Mouse (Mus musculus) lung, embryonic 16.5 days (tissue): Measurements from ENCODE around the gene Trim7. TPM values are rescaled to one million over a fixed set of nuclear protein-coding genes. Genes with fewer than 3 reads are reported as not detected.
A peak's percentile ranks its signal among the peaks of the same experiment; 100 is the strongest.

Experiments
- ATAC-seq: fragments of 200-750 bp; cut with Nextera tagmentation; 2 replicates; pipeline ENCODE4 v1.8.0; 2017; ENCODE audit warnings: low read depth, mild to moderate bottlenecking, moderate library complexity
- H3K27ac ChIP-seq: fragments of 300-500 bp; sonication (generic); 2 replicates; pipeline ENCODE4 v1.5.1; 2014; ENCODE audit warnings: mild to moderate bottlenecking, control low read depth, low read length
- H3K27me3 ChIP-seq: fragments of 300-500 bp; sonication (generic); 2 replicates; pipeline ENCODE4 v1.6.1; 2014; ENCODE audit warnings: low read depth, low read length, mixed read lengths; ENCODE audit not compliant: control insufficient read depth, insufficient read depth
- H3K36me3 ChIP-seq: fragments of 300-500 bp; sonication (generic); 2 replicates; pipeline ENCODE4 v1.6.1; 2014; ENCODE audit warnings: low read length; ENCODE audit not compliant: control insufficient read depth, insufficient read depth
- H3K4me1 ChIP-seq: fragments of 300-500 bp; sonication (generic); replicated peaks from 2 replicates; pipeline ENCODE4 v1.6.1; 2014; ENCODE audit warnings: low read length, mixed read lengths; ENCODE audit not compliant: control insufficient read depth, insufficient read depth
- H3K4me2 ChIP-seq: fragments of 300-500 bp; sonication (generic); 2 replicates; pipeline ENCODE4 v1.6.1; 2014; ENCODE audit warnings: low read depth, low read length, control low read depth
- H3K4me3 ChIP-seq: fragments of 300-500 bp; sonication (generic); 2 replicates; pipeline ENCODE4 v1.5.1; 2014; ENCODE audit warnings: mild to moderate bottlenecking, low read length, control low read depth
- H3K9ac ChIP-seq: fragments of 300-500 bp; sonication (generic); 2 replicates; pipeline ENCODE4 v1.6.1; 2014; ENCODE audit warnings: low read length, control low read depth
- H3K9me3 ChIP-seq: fragments of 300-500 bp; sonication (generic); 2 replicates; pipeline ENCODE4 v1.6.1; 2016; ENCODE audit warnings: low read length; ENCODE audit not compliant: control insufficient read depth
- WGBS: fragments of 180-500 bp; shearing (Covaris S2); extraction: QIAGEN DNeasy Blood & Tissue Kit; methylation state at CpG from one replicate; pipeline ENCODE4 v1.1.7; 2014; 5-methylcytosine and 5-hydroxymethylcytosine counted together
- polyA plus RNA-seq: library from polyadenylated mRNA; unstranded; fragments of >200 nt; fragmentation: Nextera tagmentation; extraction: Ambion mirVana; gene quantifications from 2 replicates; pipeline ENCODE4 v1.2.1, GENCODE M21; 2015

The Trim7 gene
- polyA plus RNA-seq, 1 experiment from 2014 or later: 0.51 TPM

DNA sequence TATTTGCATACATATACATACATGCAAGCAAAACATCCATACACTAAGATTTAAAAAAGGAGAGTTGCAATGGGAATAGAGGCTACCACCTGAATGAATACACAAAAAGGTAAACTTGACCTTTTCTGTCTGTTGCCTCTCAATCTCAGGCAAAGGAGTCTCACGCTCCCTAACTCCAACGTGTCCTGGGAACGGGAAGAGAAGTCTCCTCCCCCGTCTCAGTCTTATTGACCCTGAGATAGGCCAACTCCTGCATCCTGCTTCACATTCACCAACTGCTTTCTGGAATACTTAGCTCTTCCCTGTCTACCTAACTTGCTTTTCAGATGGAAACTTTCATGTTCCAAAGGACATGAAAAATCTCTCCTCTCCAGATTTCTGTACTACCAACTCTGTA lies 16.5 kb upstream of the Trim7 start:
- Histone ChIP-seq H3K36me3 (peaks cover 66% of the 10 kb centered on the region), H3K27ac (no peak overlapping the region), H3K27me3 (no peaks in the 10 kb centered on the region), H3K4me3 (no peak overlapping the region), H3K9me3 (no peaks in the 10 kb centered on the region), H3K4me1 (peaks cover 3% of the 10 kb centered on the region; the same call in 1 of the 2 replicates), H3K9ac (no peak overlapping the region), H3K4me2 (no peak overlapping the region)
- ATAC-seq: no peak
- WGBS: 52% methylated on average over 4 of the region's 4 CpGs

DNA sequence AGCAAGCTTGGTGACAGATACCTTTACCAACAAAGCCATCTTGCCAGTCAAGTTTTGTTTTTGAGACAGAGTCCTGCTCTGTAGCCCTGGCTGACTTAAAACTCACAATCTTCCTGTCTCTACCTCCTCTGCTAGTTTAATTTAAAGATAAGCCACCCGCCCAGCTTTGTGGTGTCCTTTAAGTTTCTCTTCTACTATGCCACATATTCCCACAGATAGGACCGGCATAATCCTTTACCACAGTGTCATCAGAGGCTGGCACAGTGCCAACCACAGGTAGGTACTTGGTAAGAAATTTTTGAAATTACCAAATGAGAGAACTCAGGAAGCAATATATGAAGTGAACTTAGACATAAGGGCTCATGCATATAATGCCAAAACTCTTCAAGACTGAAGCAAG lies 15.8 kb upstream of the Trim7 start:
- peaks cover 9% of the 10 kb centered on the region for H3K4me1 ChIP-seq
- peaks cover 62% of the 10 kb centered on the region for H3K36me3 ChIP-seq
- no peaks in the 10 kb centered on the region for H3K27me3 ChIP-seq
- H3K9ac ChIP-seq: no peak overlapping the region
- H3K9me3 ChIP-seq: no peaks in the 10 kb centered on the region
- WGBS: 75% methylated on average over 2 of the region's 2 CpGs
- no peak overlapping the region for H3K4me2 ChIP-seq
- no peak overlapping the region for H3K27ac ChIP-seq
- no peak for ATAC-seq
- no peak overlapping the region for H3K4me3 ChIP-seq

DNA sequence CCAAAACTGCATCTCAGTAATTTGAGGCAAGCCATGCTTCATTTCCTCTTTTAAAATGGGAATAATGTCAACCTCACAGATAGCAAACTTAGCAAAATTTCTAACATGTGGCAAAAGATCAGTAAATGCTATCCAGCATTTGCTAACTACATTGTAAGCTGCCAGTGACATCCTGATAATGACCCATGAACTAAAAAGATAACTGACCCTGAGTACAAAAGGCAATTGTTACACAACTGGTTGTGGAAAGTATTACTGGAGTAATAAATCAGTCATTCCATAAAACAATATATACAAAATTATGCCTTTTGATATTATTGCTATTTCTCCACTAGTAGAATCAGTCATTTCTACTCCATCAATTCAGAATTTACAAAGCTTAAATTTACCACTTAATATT lies 12.2 kb upstream of the Trim7 start:
- Histone ChIP-seq H3K9me3 (no peaks in the 10 kb centered on the region), H3K36me3 (peaks cover 32% of the 10 kb centered on the region), H3K27ac (no peak overlapping the region), H3K9ac (no peak overlapping the region), H3K4me3 (no peak overlapping the region), H3K4me1 (peaks cover 20% of the 10 kb centered on the region), H3K4me2 (no peak overlapping the region), H3K27me3 (no peaks in the 10 kb centered on the region)
- ATAC-seq: no peak

DNA sequence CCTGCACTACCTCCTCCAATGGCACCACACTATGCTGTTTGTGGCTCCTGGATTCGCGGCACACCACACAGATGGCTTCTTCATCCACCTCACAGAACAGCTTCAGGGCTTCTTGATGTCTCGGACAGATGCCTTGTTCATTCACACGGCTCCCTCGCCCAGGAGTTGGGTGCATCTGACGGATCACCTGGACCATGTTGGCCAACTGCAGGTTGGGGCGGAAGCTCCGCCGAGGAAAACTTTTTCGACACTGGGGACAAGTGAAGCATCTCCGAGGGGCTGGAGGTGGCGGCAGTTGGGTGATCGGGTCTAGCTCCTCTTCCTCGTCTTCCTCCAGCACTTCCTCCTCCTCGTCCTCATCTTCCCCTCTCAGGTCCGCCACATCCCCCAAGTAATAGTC lies 10.1 kb upstream of the Trim7 start:
- Histone ChIP-seq H3K9ac (peak overlapping the region; percentile 86), H3K4me3 (peak overlapping the region; percentile 86), H3K27me3 (no peaks in the 10 kb centered on the region), H3K4me1 (peaks cover 20% of the 10 kb centered on the region), H3K9me3 (no peaks in the 10 kb centered on the region), H3K4me2 (peak overlapping the region; percentile 86), H3K36me3 (peaks cover 19% of the 10 kb centered on the region), H3K27ac (no peak overlapping the region)
- no peak for ATAC-seq
- WGBS: 70% methylated on average over 16 of the region's 16 CpGs

DNA sequence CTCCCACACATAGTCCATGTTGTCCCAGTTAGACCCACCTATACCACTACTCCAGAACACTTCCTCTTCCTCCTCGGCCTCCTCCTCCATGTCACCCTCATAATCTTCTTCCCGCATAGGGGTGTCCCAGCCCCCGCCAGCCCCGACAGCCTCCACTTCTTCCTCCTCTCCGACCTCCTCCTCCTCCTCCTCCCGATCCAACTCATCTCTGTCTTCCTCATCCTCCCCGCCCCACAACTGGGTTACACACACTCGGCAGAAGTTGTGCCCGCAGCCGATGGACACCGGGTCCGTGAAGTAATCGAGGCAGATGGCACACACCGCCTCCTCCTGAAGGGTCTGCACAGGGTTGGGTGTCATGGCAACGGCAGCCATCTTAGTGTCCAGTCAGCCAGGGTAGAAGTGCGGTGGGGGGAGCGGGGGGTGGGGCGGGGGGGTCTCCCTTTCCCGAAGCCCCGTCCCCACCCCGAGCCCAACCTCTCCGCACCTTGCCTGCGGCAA lies 9.6 kb upstream of the Trim7 start:
- 3% methylated on average over 17 of the region's 23 CpGs for WGBS
- H3K27me3 ChIP-seq: no peaks in the 10 kb centered on the region
- ATAC-seq: peak; percentile 30

DNA sequence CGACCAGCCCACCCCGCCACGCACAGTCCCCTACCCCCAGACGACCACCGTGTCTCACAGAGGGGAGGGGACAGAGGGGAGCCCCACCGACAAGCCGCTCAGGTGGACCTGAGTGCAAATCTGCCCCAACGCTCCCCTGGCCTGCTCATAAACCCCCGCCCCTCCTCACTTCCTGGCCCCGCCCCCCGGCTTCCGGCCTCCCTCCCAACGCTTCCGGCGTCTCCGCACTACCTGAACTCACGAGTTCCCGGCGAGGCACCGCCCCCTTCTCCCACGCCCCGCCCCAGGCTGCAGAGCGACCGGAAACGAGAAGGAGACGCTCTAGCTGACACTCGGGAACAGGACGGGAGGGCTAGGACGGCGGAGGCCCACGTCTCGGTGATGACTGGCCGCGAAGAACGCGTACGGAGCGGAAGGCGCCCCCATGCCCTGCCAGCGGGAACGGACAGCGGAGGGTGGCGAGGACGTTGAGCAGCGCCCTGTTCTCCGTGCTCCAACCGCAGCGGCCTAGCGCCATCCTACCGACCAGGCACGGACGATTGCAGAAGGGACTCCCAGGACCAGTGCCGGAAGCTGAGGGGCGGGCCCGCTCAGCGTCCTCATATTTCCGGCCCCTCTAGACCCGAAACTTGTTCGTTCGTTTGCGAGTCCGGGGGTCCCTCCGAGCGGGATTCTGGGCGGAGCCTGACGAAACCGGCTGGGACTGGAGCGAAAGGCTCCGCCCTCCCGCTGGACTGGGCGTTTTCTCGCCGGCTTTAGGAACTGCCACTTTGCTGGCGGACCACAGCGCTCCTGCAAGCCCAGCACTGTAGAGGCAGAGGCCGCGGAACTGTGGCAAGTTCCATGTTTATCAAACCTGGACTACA lies 8.9 kb upstream of the Trim7 start, which contains the start of gene Trim41:
Gene Trim41 (minus strand): TSS at position 554 of the 866 bp plus-strand sequence.
- Histone ChIP-seq H3K36me3 (peaks cover 11% of the 10 kb centered on the region), H3K27ac (peak within 1 kb of the TSS; percentile 97), H3K4me1 (peaks cover 20% of the 10 kb centered on the region), H3K9me3 (no peaks in the 10 kb centered on the region), H3K4me3 (peak within 1 kb of the TSS; percentile 86), H3K27me3 (no peaks in the 10 kb centered on the region), H3K9ac (peak within 1 kb of the TSS; percentile 95), H3K4me2 (peak within 1 kb of the TSS; percentile 86)
- peak; percentile 97 for ATAC-seq
- under 1% methylated on average over 70 of the region's 77 CpGs for WGBS

More for the DNA sequence above, 9.6 kb upstream of the Trim7 start:
- peak overlapping the region; percentile 86 for H3K4me2 ChIP-seq
- H3K4me3 ChIP-seq: peak overlapping the region; percentile 86
- peak overlapping the region; percentile 97 for H3K27ac ChIP-seq
- H3K9me3 ChIP-seq: no peaks in the 10 kb centered on the region
- H3K36me3 ChIP-seq: peaks cover 17% of the 10 kb centered on the region
- H3K9ac ChIP-seq: peak overlapping the region; percentile 86
- peaks cover 20% of the 10 kb centered on the region for H3K4me1 ChIP-seq

DNA sequence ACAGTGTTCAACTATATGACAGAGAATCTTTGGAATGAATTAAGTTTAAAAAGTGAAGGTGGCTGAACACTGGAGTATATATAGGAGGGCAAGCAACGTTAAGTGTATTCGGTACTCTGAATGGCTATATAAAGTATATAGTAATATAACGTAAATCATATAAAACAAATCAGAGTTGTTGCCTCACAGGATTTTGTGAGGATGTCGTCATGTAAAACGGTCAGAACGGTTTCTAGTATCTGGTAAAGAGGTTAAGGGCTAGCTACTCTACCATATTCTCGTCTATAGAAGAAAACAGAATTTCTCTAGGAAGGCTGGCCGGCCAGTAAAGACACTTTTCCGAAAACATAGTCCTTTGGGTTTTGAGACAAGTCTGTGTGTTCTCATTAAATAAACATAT lies 8.1 kb upstream of the Trim7 start:
- Histone ChIP-seq H3K27me3 (no peaks in the 10 kb centered on the region), H3K4me3 (peak overlapping the region; percentile 86), H3K9ac (peak overlapping the region; percentile 95), H3K4me2 (peak overlapping the region; percentile 86), H3K4me1 (peaks cover 20% of the 10 kb centered on the region), H3K36me3 (peaks cover 6% of the 10 kb centered on the region; the same call in 1 of the 2 replicates), H3K9me3 (no peaks in the 10 kb centered on the region), H3K27ac (peak overlapping the region; percentile 97)
- no peak for ATAC-seq
- WGBS: 4% methylated on average over 9 of the region's 9 CpGs

DNA sequence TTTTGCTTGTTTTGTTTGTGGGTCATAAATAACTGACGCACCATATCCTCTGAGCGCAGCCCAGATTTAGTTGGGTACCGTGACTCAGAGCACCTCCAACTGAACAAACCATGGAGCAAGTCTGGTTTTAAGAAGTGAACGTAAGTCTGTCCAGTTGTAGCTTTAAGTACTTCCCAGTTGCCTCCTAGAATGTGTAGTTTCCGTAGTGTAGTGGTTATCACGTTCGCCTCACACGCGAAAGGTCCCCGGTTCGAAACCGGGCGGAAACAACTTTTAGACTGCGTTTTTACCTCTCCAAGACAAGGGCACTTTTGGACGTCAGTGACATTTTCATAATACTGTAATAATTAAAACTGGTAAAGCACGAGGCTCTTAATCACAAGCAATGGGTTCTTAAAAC lies 7.6 kb upstream of the Trim7 start:
- Histone ChIP-seq H3K4me3 (peak overlapping the region; percentile 86), H3K9ac (peak overlapping the region; percentile 95), H3K36me3 (peaks cover 6% of the 10 kb centered on the region; the same call in 1 of the 2 replicates), H3K27me3 (no peaks in the 10 kb centered on the region), H3K4me2 (peak overlapping the region; percentile 86), H3K4me1 (peaks cover 20% of the 10 kb centered on the region), H3K9me3 (no peaks in the 10 kb centered on the region), H3K27ac (no peak overlapping the region)
- no peak for ATAC-seq
- under 1% methylated on average over 16 of the region's 16 CpGs for WGBS

DNA sequence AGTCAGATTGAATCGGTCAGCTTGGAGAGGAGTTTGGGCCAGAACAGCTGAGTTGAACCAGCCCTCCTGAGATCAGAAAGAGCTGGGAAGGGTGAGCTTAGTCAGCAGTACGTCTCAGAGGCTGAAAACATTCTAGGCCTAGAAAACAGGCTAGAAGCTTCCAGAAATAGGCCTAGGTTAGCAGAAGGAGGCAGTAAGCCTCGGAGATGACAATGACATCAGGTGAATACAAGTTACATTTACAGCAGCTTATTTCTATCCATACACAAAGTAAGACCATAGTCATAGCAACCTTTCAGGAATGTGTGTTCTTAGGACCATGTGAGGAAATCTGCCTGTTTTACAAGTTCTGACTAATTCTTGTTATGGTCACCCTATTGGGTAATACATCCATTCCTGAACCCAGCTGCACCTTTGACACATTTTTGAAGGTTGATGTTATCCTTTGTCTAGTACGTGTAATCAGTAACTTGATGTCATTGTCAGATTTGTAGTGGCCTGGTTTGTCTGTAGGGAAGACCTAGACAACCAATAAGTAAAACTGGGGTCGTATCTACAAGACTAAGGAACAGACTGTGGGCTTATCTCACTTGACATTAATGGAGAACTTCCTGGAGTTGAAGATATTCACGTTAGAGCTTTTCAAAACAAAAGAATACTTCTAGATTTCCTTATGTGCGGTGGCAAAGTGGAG lies 6.2 kb upstream of the Trim7 start:
- Histone ChIP-seq H3K27me3 (no peaks in the 10 kb centered on the region), H3K9me3 (no peaks in the 10 kb centered on the region), H3K27ac (no peak overlapping the region), H3K4me1 (peaks cover 18% of the 10 kb centered on the region), H3K4me3 (no peak overlapping the region), H3K4me2 (no peak overlapping the region), H3K9ac (no peak overlapping the region), H3K36me3 (0 out of 2 replicates have a peak, but pooled peaks cover 4% of the 10 kb centered on the region)
- no peak for ATAC-seq
- WGBS: 61% methylated on average over 7 of the region's 7 CpGs
